Mouse (Mus musculus) MEL (cell line): ENCODE results near the gene Svbp. TPM values are rescaled to one million over a fixed set of nuclear protein-coding genes. Genes with fewer than 3 reads are reported as not detected.

Experiments
- DNase-seq: peaks from one replicate; pipeline ENCODE4 v3.0.0; 2011; ENCODE audit warnings: low read depth, low spot score
- H3K27ac ChIP-seq: 2 replicates; pipeline ENCODE4 v1.5.1; 2012; ENCODE audit warnings: low read depth, mild to moderate bottlenecking, control low read depth, low read length, moderate library complexity; ENCODE audit not compliant: control insufficient read depth
- H3K27me3 ChIP-seq, 2 experiments: fragments of 150-350 bp in 1 of 2; sonication (generic) in 1 of 2; 2 replicates each; pipeline ENCODE4 v1.6.1; 2012; ENCODE audit warnings: low read length in 2 of 2, mild to moderate bottlenecking in 2 of 2, improper control_type of control experiment in 1 of 2, moderate library complexity in 1 of 2; ENCODE audit not compliant: insufficient read depth in 2 of 2, control insufficient read depth in 1 of 2
- H3K36me3 ChIP-seq, 2 experiments: 2 replicates each; pipeline ENCODE4 v1.6.1; 2012 to 2014; ENCODE audit warnings: low read length in 2 of 2, improper control_type of control experiment in 1 of 2, inconsistent platforms in 1 of 2, mild to moderate bottlenecking in 1 of 2; ENCODE audit not compliant: insufficient read depth in 2 of 2, control insufficient read depth in 1 of 2
- H3K4me1 ChIP-seq, 2 experiments: fragments of 150-350 bp in 1 of 2; sonication (generic) in 1 of 2; 2 replicates each; pipeline ENCODE4 v1.6.1; 2012; ENCODE audit warnings: low read length in 2 of 2, improper control_type of control experiment in 1 of 2, mild to moderate bottlenecking in 1 of 2; ENCODE audit not compliant: insufficient read depth in 2 of 2, control insufficient read depth in 1 of 2
- H3K4me3 ChIP-seq, 2 experiments: fragments of 150-350 bp in 1 of 2; sonication (generic) in 1 of 2; 2 replicates each; pipeline ENCODE4 v1.5.1; 2012; ENCODE audit warnings: low read depth in 2 of 2, low read length in 2 of 2, mild to moderate bottlenecking in 2 of 2, moderate library complexity in 2 of 2, control low read depth in 1 of 2, improper control_type of control experiment in 1 of 2; ENCODE audit not compliant: control insufficient read depth in 1 of 2, insufficient read depth in 1 of 2
- H3K79me2 ChIP-seq: 2 replicates; pipeline ENCODE4 v1.6.1; 2012; ENCODE audit warnings: mild to moderate bottlenecking, low read length, moderate library complexity; ENCODE audit not compliant: control insufficient read depth, poor library complexity, insufficient read depth
- H3K9ac ChIP-seq: 2 replicates; pipeline ENCODE4 v1.6.1; 2012; ENCODE audit warnings: low read depth, mild to moderate bottlenecking, control low read depth, low read length, moderate library complexity; ENCODE audit not compliant: control insufficient read depth, poor library complexity, severe bottlenecking
- H3K9me3 ChIP-seq: fragments of 150-350 bp; sonication (generic); replicated peaks from 2 replicates; pipeline ENCODE4 v1.6.1; 2012; ENCODE audit warnings: mild to moderate bottlenecking, low read length, improper control_type of control experiment, moderate library complexity; ENCODE audit not compliant: insufficient read depth
- CHD1 ChIP-seq: IDR thresholded peaks from 2 replicates; pipeline ENCODE4 v1.6.1; 2012; ENCODE audit warnings: low read depth, mild to moderate bottlenecking, inconsistent platforms, low read length, improper control_type of control experiment
- CTCF ChIP-seq, 3 experiments: IDR thresholded peaks in 2 of 3; conservative IDR thresholded peaks in 1 of 3; 2 replicates each; pipeline ENCODE4 v1.5.1; 2011 to 2012; ENCODE audit warnings: low read length in 3 of 3, low read depth in 2 of 3, mild to moderate bottlenecking in 2 of 3, improper control_type of control experiment in 1 of 3, inconsistent platforms in 1 of 3, mixed read lengths in 1 of 3, moderate library complexity in 1 of 3; ENCODE audit not compliant: control insufficient read depth in 1 of 3, insufficient read depth in 1 of 3, poor library complexity in 1 of 3, severe bottlenecking in 1 of 3
- E2F4 ChIP-seq: IDR thresholded peaks from 2 replicates; pipeline ENCODE4 v1.6.1; 2011; ENCODE audit warnings: low read depth, low read length, improper control_type of control experiment, borderline replicate concordance
- ELF1 ChIP-seq: IDR thresholded peaks from 2 replicates; pipeline ENCODE4 v1.6.1; 2014; ENCODE audit warnings: low read depth, mild to moderate bottlenecking, inconsistent platforms, low read length, improper control_type of control experiment, moderate library complexity
- ETS1 ChIP-seq: IDR thresholded peaks from 2 replicates; pipeline ENCODE4 v1.6.1; 2012; ENCODE audit warnings: low read depth, mild to moderate bottlenecking, inconsistent platforms, low read length, improper control_type of control experiment, moderate library complexity
- GABPA ChIP-seq: IDR thresholded peaks from 2 replicates; pipeline ENCODE4 v1.6.1; 2012; ENCODE audit warnings: low read depth, mild to moderate bottlenecking, inconsistent platforms, low read length, improper control_type of control experiment, moderate library complexity
- HCFC1 ChIP-seq: IDR thresholded peaks from 2 replicates; pipeline ENCODE4 v1.6.1; 2012; ENCODE audit warnings: low read depth, mild to moderate bottlenecking, inconsistent platforms, low read length, improper control_type of control experiment, moderate library complexity
- JUND ChIP-seq: IDR thresholded peaks from 2 replicates; pipeline ENCODE4 v1.6.1; 2011; ENCODE audit warnings: low read depth, mild to moderate bottlenecking, improper control_type of control experiment, low read length
- MAFK ChIP-seq: IDR thresholded peaks from 2 replicates; pipeline ENCODE4 v1.6.1; 2011; ENCODE audit warnings: low read depth, mild to moderate bottlenecking, low read length, improper control_type of control experiment, borderline replicate concordance
- MXI1 ChIP-seq: IDR thresholded peaks from 2 replicates; pipeline ENCODE4 v1.6.1; 2011; ENCODE audit warnings: mild to moderate bottlenecking, low read depth, low read length, improper control_type of control experiment
- MYB ChIP-seq: IDR thresholded peaks from 2 replicates; pipeline ENCODE4 v1.6.1; 2011; ENCODE audit warnings: mild to moderate bottlenecking, low read depth, low read length, improper control_type of control experiment
- MYC ChIP-seq: IDR thresholded peaks from 2 replicates; pipeline ENCODE4 v1.6.1; 2011; ENCODE audit warnings: low read depth, mild to moderate bottlenecking, low read length, improper control_type of control experiment, moderate library complexity
- RAD21 ChIP-seq: IDR thresholded peaks from 2 replicates; pipeline ENCODE4 v1.6.1; 2011; ENCODE audit warnings: mild to moderate bottlenecking, low read depth, low read length, improper control_type of control experiment
- SIN3A ChIP-seq: IDR thresholded peaks from 2 replicates; pipeline ENCODE4 v1.6.1; 2012; ENCODE audit warnings: low read length, improper control_type of control experiment, inconsistent platforms
- SMC3 ChIP-seq: IDR thresholded peaks from 2 replicates; pipeline ENCODE4 v1.6.1; 2011; ENCODE audit warnings: low read depth, low read length, improper control_type of control experiment
- TBP ChIP-seq: IDR thresholded peaks from 2 replicates; pipeline ENCODE4 v1.8.0; 2011; ENCODE audit warnings: low read depth, low read length, improper control_type of control experiment
- USF1 ChIP-seq: IDR thresholded peaks from 2 replicates; pipeline ENCODE4 v1.6.1; 2014; ENCODE audit warnings: low read depth, mild to moderate bottlenecking, inconsistent platforms, low read length, improper control_type of control experiment, moderate library complexity
- polyA plus RNA-seq, 2 experiments: library from polyadenylated mRNA; stranded (reverse) in 1 of 2; unstranded in 1 of 2; fragments of >175 nt in 1 of 2; fragments of >200 nt in 1 of 2; gene quantifications; 2 replicates each; pipeline versions ENCODE4 v1.2.1 to v1.2.4; 2012; ENCODE audit warnings: low replicate concordance in 2 of 2, low read depth in 1 of 2; ENCODE audit not compliant: insufficient read length in 2 of 2, insufficient read depth in 1 of 2, missing spikeins in 1 of 2
- total RNA-seq: library from RNA; depleted of rRNA; stranded (reverse); fragments of 300-350 nt; gene quantifications from 2 replicates; pipeline ENCODE4 v1.2.3, GENCODE M21; 2012

Gene Svbp
- total and polyA plus RNA-seq, 3 experiments: 63.7 to 131 TPM; not detected in 1

DNA sequence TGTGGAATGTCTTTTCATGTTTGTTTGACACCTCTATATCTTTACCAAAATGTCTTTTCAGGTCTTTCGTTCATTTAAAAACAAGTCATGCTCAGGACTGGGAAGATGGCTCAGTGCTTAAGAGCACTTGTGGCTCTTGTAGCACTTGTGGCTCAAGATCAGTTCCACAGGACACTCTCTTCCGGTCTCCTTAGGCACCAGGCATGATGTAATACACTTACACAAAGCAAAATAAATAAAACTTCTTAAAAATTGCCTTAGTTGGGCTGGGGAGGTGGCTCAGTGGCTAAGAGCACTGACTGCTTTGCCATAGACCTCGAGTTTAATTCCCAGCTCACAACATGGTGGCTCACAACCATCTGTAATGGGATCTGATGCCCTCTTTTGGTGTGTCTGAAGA, 33.7 kb upstream of the Svbp start:
- no peak overlapping the region for H3K4me3 ChIP-seq
- no peak overlapping the region for H3K27ac ChIP-seq
- TF ChIP-seq MYB (no peak), RAD21 (no peak), MAFK (no peak), USF1 (no peak), SIN3A (no peak), MYC (no peak), ELF1 (no peak), TBP (no peak), ETS1 (no peak), MXI1 (no peak), JUND (no peak), E2F4 (no peak), SMC3 (no peak)
- peaks cover 0 to 4% of the 10 kb centered on the region in 2 experiments; a peak in 2 of 4 replicates for H3K36me3 ChIP-seq
- H3K9ac ChIP-seq: no peak overlapping the region
- no peak for DNase-seq
- H3K27me3 ChIP-seq: no peaks in the 10 kb centered on the region
- H3K4me1 ChIP-seq: peaks cover 3% of the 10 kb centered on the region in 2 experiments; a peak in 3 of 4 replicates
- no peaks in the 10 kb centered on the region for H3K79me2 ChIP-seq
- H3K9me3 ChIP-seq: no peaks in the 10 kb centered on the region

- peak; percentile 54 for DNase-seq
- Histone ChIP-seq H3K4me3 (no peak overlapping the region), H3K4me1 (peaks cover 3 to 13% of the 10 kb centered on the region in 2 experiments; a peak in 3 of 4 replicates), H3K36me3 (peaks cover 0 to 15% of the 10 kb centered on the region in 2 experiments; a peak in 2 of 4 replicates), H3K9ac (no peak overlapping the region), H3K27me3 (no peaks in the 10 kb centered on the region), H3K27ac (no peak overlapping the region), H3K79me2 (no peaks in the 10 kb centered on the region), H3K9me3 (no peaks in the 10 kb centered on the region)
- peak; percentile 88 for TF ChIP-seq JUND
- TF ChIP-seq HCFC1: no peak
- peak in 2 of 3 experiments; percentile 42 to 55; a peak in 4 of 6 replicates for TF ChIP-seq CTCF (IDR thresholded peaks at IDR 0.05 in 2 of 3, conservative IDR thresholded peaks at IDR 0.05 in 1 of 3; ENCODE audit: control insufficient read depth in 1 of 3, insufficient read depth in 1 of 3, low read depth in 2 of 3, low read length in 3 of 3, poor library complexity in 1 of 3, severe bottlenecking in 1 of 3)
- no peak for TF ChIP-seq GABPA
- TF ChIP-seq RAD21: peak; percentile 27
- TF ChIP-seq CHD1: no peak
- peak; percentile 42 for TF ChIP-seq SMC3
These were observed 32.1 kb upstream of the Svbp start for GRCm38 (mm10) chr4:119162990-119163389.
